Comparison of ENCODE assay signal across 8 mouse cellular contexts in genomic region chr11:62603312-62604056, GRCm38 (mm10). TPM values are rescaled to one million over a fixed set of nuclear protein-coding genes. Genes with fewer than 3 reads are reported as not detected.
DNase-seq lines count a peak whose midpoint lies in the region; ATAC-seq and TF ChIP-seq lines count a peak whose summit lies in the region.

No protein-coding gene starts in this region.

- no peak for TF ChIP-seq POLR2A in bone marrow macrophage, adult 2 months (IDR thresholded peaks at IDR 0.05; ENCODE audit: borderline replicate concordance, low read depth, low read length)
- TF ChIP-seq POLR2A in kidney, adult 2 months (IDR thresholded peaks at IDR 0.05; ENCODE audit: low read depth, low read length), result no peak

- H3K9me3 ChIP-seq in lung, embryonic 14.5 days (ENCODE audit: low read depth, low read length), result no peaks in the 10 kb centered on the region
- no peaks in the 10 kb centered on the region for H3K9me3 ChIP-seq in forebrain, embryonic 15.5 days

- peaks cover 53% of the 10 kb centered on the region for H3K36me3 ChIP-seq in lung, embryonic 14.5 days (ENCODE audit: insufficient read depth)
- peaks cover 37% of the 10 kb centered on the region for H3K36me3 ChIP-seq in forebrain, embryonic 15.5 days
- peaks cover 5% of the 10 kb centered on the region for H3K36me3 ChIP-seq in kidney, adult 2 months (ENCODE audit: control insufficient read depth, insufficient read depth, low read length)
- H3K36me3 ChIP-seq in macrophage (ENCODE audit: inconsistent target), result peaks cover 51% of the 10 kb centered on the region

- H3K4me2 ChIP-seq in lung, embryonic 14.5 days, result peak overlapping the region; percentile 82
- H3K4me2 ChIP-seq in forebrain, embryonic 15.5 days (replicated peaks), result peak overlapping the region; percentile 59

- peak; percentile 3; the same call in 1 of the 2 replicates for ATAC-seq in lung, embryonic 14.5 days (ENCODE audit: insufficient read depth)
- ATAC-seq in forebrain, embryonic 15.5 days (replicated peaks), result no peak

- H3K79me2 ChIP-seq in macrophage (ENCODE audit: inconsistent target), result peaks cover 27% of the 10 kb centered on the region

- WGBS in lung, embryonic 14.5 days, result under 1% methylated on average over 13 of the region's 13 CpGs
- WGBS in forebrain, embryonic 15.5 days, result 1% methylated on average over 13 of the region's 13 CpGs
- WGBS in kidney, adult 2 months, result 3% methylated on average over 13 of the region's 13 CpGs
- 0% methylated on average over 13 of the region's 13 CpGs for WGBS in macrophage (ENCODE audit: missing documents)

- peaks cover 13% of the 10 kb centered on the region for H3K4me1 ChIP-seq in lung, embryonic 14.5 days (ENCODE audit: insufficient read depth)
- H3K4me1 ChIP-seq in bone marrow macrophage, adult 2 months (ENCODE audit: control insufficient read depth, insufficient read depth, low read length), result peaks cover 12% of the 10 kb centered on the region
- peaks cover 43% of the 10 kb centered on the region for H3K4me1 ChIP-seq in forebrain, embryonic 15.5 days
- H3K4me1 ChIP-seq in kidney, adult 2 months (ENCODE audit: control insufficient read depth, insufficient read depth, low read length), result peaks cover 6% of the 10 kb centered on the region; the same call in 1 of the 2 replicates

- H3K4me3 ChIP-seq in lung, embryonic 14.5 days (ENCODE audit: low read depth, low read length), result peak overlapping the region; percentile 72
- H3K4me3 ChIP-seq in bone marrow macrophage, adult 2 months (ENCODE audit: insufficient read depth, low read length), result peak overlapping the region; percentile 84
- H3K4me3 ChIP-seq in forebrain, embryonic 15.5 days, result peak overlapping the region; percentile 72
- H3K4me3 ChIP-seq in kidney, adult 2 months (ENCODE audit: insufficient read depth, low read depth, low read length), result peak overlapping the region; percentile 86
- H3K4me3 ChIP-seq in macrophage (ENCODE audit: inconsistent target), result peak overlapping the region; percentile 82

- H3K27me3 ChIP-seq in lung, embryonic 14.5 days (ENCODE audit: insufficient read depth, low read length), result no peaks in the 10 kb centered on the region
- no peaks in the 10 kb centered on the region for H3K27me3 ChIP-seq in forebrain, embryonic 15.5 days
- H3K27me3 ChIP-seq in kidney, adult 2 months (replicated peaks; ENCODE audit: control insufficient read depth, insufficient read depth, low read length), result no peaks in the 10 kb centered on the region

- peak; percentile 36 for TF ChIP-seq CTCF in lung, embryonic 14.5 days (IDR thresholded peaks at IDR 0.05; ENCODE audit: low read depth)
- no peak for TF ChIP-seq CTCF in bone marrow macrophage, adult 2 months (IDR thresholded peaks at IDR 0.05; ENCODE audit: low read depth, low read length)
- TF ChIP-seq CTCF in kidney, adult 2 months (conservative IDR thresholded peaks at IDR 0.05; ENCODE audit: insufficient read depth, insufficient read length, low read depth, low read length), result no peak

- peak overlapping the region; percentile 84 for H3K9ac ChIP-seq in lung, embryonic 14.5 days
- H3K9ac ChIP-seq in forebrain, embryonic 15.5 days (replicated peaks), result peak overlapping the region; percentile 91

- H3K27ac ChIP-seq in lung, embryonic 14.5 days (ENCODE audit: low read depth), result peak overlapping the region; percentile 89
- H3K27ac ChIP-seq in bone marrow macrophage, adult 2 months (ENCODE audit: insufficient read depth, low read depth, low read length), result peak overlapping the region; percentile 96
- H3K27ac ChIP-seq in forebrain, embryonic 15.5 days (replicated peaks), result peak overlapping the region; percentile 92
- peak overlapping the region; percentile 87 for H3K27ac ChIP-seq in kidney, adult 2 months (ENCODE audit: insufficient read depth, low read depth, low read length)
- peak overlapping the region; percentile 93 for H3K27ac ChIP-seq in macrophage

- DNase-seq in lung, embryonic 14.5 days, result peak; percentile 59
- no peak for DNase-seq in lung, postnatal 14 days
- DNase-seq in kidney, adult 2 months, result peak; percentile 58
- peak; percentile 15 for DNase-seq in thymus, postnatal 0 days (ENCODE audit: low spot score)
- no peak for DNase-seq in frontal cortex, postnatal 10 days (ENCODE audit: low spot score in 2 of 2)

RNA-seq across cellular contexts. Expression of gene Trpv2, which starts 29.2 kb away (rescaled TPM):
- polyA plus RNA-seq in lung, embryonic 14.5 days (2014; fragmentation: Nextera tagmentation; extraction: Ambion mirVana), result 3.9 and 4.2 TPM in 2 replicates
- polyA plus RNA-seq in bone marrow macrophage, adult 2 months (2012; ENCODE audit: insufficient read depth, insufficient read length, missing spikeins), result 107 and 114 TPM in 2 replicates
- 17.1 and 19.8 TPM in 2 replicates for polyA plus RNA-seq in forebrain, embryonic 15.5 days (2015; fragmentation: Nextera tagmentation; extraction: Ambion mirVana)
- 2.6 and 4.1 TPM in 2 replicates for polyA plus RNA-seq in kidney, adult 2 months (2012; rRNA removed)
- total RNA-seq in macrophage (2018; cell fraction: chromatin; rRNA removed), result 100 to 1,000 TPM in 5 of 26 experiments, 10 to 100 TPM in 21; 19.2 to 109 (median 72.3) TPM
- 100 to 1,000 TPM in 23 of 26 experiments, 10 to 100 TPM in 3; 89.6 to 139 (median 116) TPM for total RNA-seq in macrophage (2018; cell fraction: cytosol; rRNA removed)
- 100 to 1,000 TPM in 18 of 26 experiments, 10 to 100 TPM in 8; 71.0 to 151 (median 118) TPM for total RNA-seq in macrophage (2018; cell fraction: nucleus; rRNA removed)
- polyA plus RNA-seq in macrophage (2018), result 71.4 to 114 TPM (median 91.5 TPM) in 3 replicates
- polyA plus RNA-seq in thymus, postnatal 0 days (2015; fragmentation: Nextera tagmentation; extraction: Ambion mirVana), result 48.1 and 51.6 TPM in 2 replicates

RNA-seq across cellular contexts. Expression of gene Lrrc75a, which starts 44.8 kb away (rescaled TPM):
- polyA plus RNA-seq in lung, embryonic 14.5 days (2014; fragmentation: Nextera tagmentation; extraction: Ambion mirVana), result 14.1 and 16.4 TPM in 2 replicates
- polyA plus RNA-seq in bone marrow macrophage, adult 2 months (2012; ENCODE audit: insufficient read depth, insufficient read length, missing spikeins), result 10.0 and 10.1 TPM in 2 replicates
- 11.1 and 11.3 TPM in 2 replicates for polyA plus RNA-seq in forebrain, embryonic 15.5 days (2015; fragmentation: Nextera tagmentation; extraction: Ambion mirVana)
- 7.8 and 8.0 TPM in 2 replicates for polyA plus RNA-seq in kidney, adult 2 months (2012; rRNA removed)
- 10 to 100 TPM in 7 of 26 experiments, 1 to 10 TPM in 19; 1.4 to 21.9 (median 5.3) TPM for total RNA-seq in macrophage (2018; cell fraction: chromatin; rRNA removed)
- total RNA-seq in macrophage (2018; cell fraction: cytosol; rRNA removed), result 10 to 100 TPM in 13 of 26 experiments, 1 to 10 TPM in 13; 5.5 to 29.0 (median 10.0) TPM
- 10 to 100 TPM in 10 of 26 experiments, 1 to 10 TPM in 16; 2.9 to 29.7 (median 7.5) TPM for total RNA-seq in macrophage (2018; cell fraction: nucleus; rRNA removed)
- polyA plus RNA-seq in macrophage (2018), result 4.7 to 7.3 TPM (median 5.6 TPM) in 3 replicates
- polyA plus RNA-seq in thymus, postnatal 0 days (2015; fragmentation: Nextera tagmentation; extraction: Ambion mirVana), result 2.2 and 3.4 TPM in 2 replicates

RNA-seq across cellular contexts. Expression of gene Mmgt2, which starts 45.0 kb away (rescaled TPM):
- polyA plus RNA-seq in lung, embryonic 14.5 days (2014; fragmentation: Nextera tagmentation; extraction: Ambion mirVana), result 42.7 and 42.8 TPM in 2 replicates
- polyA plus RNA-seq in bone marrow macrophage, adult 2 months (2012; ENCODE audit: insufficient read depth, insufficient read length, missing spikeins), result 31.1 and 40.5 TPM in 2 replicates
- 26.2 and 30.7 TPM in 2 replicates for polyA plus RNA-seq in forebrain, embryonic 15.5 days (2015; fragmentation: Nextera tagmentation; extraction: Ambion mirVana)
- 24.0 and 33.1 TPM in 2 replicates for polyA plus RNA-seq in kidney, adult 2 months (2012; rRNA removed)
- total RNA-seq in macrophage (2018; cell fraction: chromatin; rRNA removed), result 10 to 100 TPM in 10 of 26 experiments, 1 to 10 TPM in 16; 1.0 to 19.0 (median 7.6) TPM
- total RNA-seq in macrophage (2018; cell fraction: cytosol; rRNA removed), result 10 to 100 TPM; 15.0 to 36.0 (median 26.6) TPM
- 10 to 100 TPM in 20 of 26 experiments, 1 to 10 TPM in 6; 4.4 to 34.3 (median 15.5) TPM for total RNA-seq in macrophage (2018; cell fraction: nucleus; rRNA removed)
- 25.0 to 33.0 TPM (median 31.4 TPM) in 3 replicates for polyA plus RNA-seq in macrophage (2018)
- polyA plus RNA-seq in thymus, postnatal 0 days (2015; fragmentation: Nextera tagmentation; extraction: Ambion mirVana), result 54.3 and 63.7 TPM in 2 replicates

RNA-seq across cellular contexts. Expression of gene Ubb, which starts 52.5 kb away (rescaled TPM):
- 2,928 and 2,952 TPM in 2 replicates for polyA plus RNA-seq in lung, embryonic 14.5 days (2014; fragmentation: Nextera tagmentation; extraction: Ambion mirVana)
- 902 and 1,063 TPM in 2 replicates for polyA plus RNA-seq in bone marrow macrophage, adult 2 months (2012; ENCODE audit: insufficient read depth, insufficient read length, missing spikeins)
- 4,659 and 4,677 TPM in 2 replicates for polyA plus RNA-seq in forebrain, embryonic 15.5 days (2015; fragmentation: Nextera tagmentation; extraction: Ambion mirVana)
- 1,891 and 2,089 TPM in 2 replicates for polyA plus RNA-seq in kidney, adult 2 months (2012; rRNA removed)
- 100 to 1,000 TPM in 2 of 26 experiments, 10 to 100 TPM in 24; 30.2 to 156 (median 53.6) TPM for total RNA-seq in macrophage (2018; cell fraction: chromatin; rRNA removed)
- total RNA-seq in macrophage (2018; cell fraction: cytosol; rRNA removed), result 1,000 to 10,000 TPM in 12 of 26 experiments, 100 to 1,000 TPM in 14; 573 to 1,418 (median 982) TPM
- 100 to 1,000 TPM; 117 to 414 (median 278) TPM for total RNA-seq in macrophage (2018; cell fraction: nucleus; rRNA removed)
- polyA plus RNA-seq in macrophage (2018), result 916 to 1,557 TPM (median 1,390 TPM) in 3 replicates
- polyA plus RNA-seq in thymus, postnatal 0 days (2015; fragmentation: Nextera tagmentation; extraction: Ambion mirVana), result 3,204 and 3,318 TPM in 2 replicates

Comparison
In these comparisons a context has a peak if more than half of its experiments do, and no peak if none do; other contexts are left out.
1. DNase-seq: peak in lung, embryonic 14.5 days (single experiment), kidney, adult 2 months (single experiment) and thymus, postnatal 0 days (single experiment); none in lung, postnatal 14 days (single experiment) and frontal cortex, postnatal 10 days (0 of 2).
2. Peak in every context shown above with its lines, with median percentiles within 50 percentile points of each other: H3K27ac ChIP-seq and H3K4me3 ChIP-seq.